Mouse (Mus musculus): ENCODE results near the gene Sco1. TPM values are rescaled to one million over a fixed set of nuclear protein-coding genes. Genes with fewer than 3 reads are reported as not detected.

Sco1 gene
- polyA plus RNA-seq, 1 experiment from 2014 or later, result 16.0 TPM

DNA sequence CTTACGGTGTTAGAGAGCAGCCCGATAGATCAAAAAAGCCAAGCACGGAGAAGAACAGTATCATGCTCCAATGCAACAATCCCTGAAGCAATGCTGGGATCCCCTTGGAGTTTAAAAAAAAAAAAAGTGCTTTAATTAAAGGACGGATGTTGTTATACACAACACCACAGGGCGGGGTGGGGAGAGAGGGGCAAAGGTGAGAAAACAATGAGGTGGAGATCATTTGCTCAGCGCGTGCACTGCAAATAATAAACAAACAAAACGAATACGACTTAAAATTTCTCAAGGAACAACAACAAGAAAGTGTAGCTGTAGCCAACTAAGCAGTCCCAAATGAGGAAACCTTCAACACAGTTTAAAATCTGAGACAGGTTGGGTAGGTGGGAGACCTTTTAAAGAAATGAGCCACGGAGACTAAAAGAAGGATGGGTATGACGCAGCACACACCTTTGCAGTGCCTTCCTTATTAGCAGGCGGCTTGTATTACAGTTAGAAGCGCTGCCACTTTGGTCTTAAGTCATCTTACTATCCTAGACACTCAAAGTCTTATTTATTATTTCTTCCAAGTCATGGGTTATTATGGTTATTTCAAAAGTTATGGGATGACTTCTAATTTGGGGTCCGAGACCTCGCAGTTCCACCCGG lies 672 bp upstream of the Sco1 start:
- WGBS, result 4% methylated on average over 16 of the region's 16 CpGs
- no peaks in the 10 kb centered on the region for H3K27me3 ChIP-seq (ENCODE audit: insufficient read depth, low read length)
- H3K27ac ChIP-seq, result peak overlapping the region; percentile 89
- H3K4me3 ChIP-seq (replicated peaks; ENCODE audit: low read depth, low read length), result peak overlapping the region; percentile 78
- TF ChIP-seq CTCF (IDR thresholded peaks at IDR 0.05; ENCODE audit: low read depth), result no peak
- DNase-seq (ENCODE audit: low spot score) (peak; percentile 51), ATAC-seq (replicated peaks; ENCODE audit: low FRiP score, low read depth) (0 out of 2 replicates have a peak, but pooled peaks have one; percentile 15)
- peak overlapping the region; percentile 77 for H3K4me2 ChIP-seq (ENCODE audit: low read length)
- peaks cover 18% of the 10 kb centered on the region; the same call in 1 of the 2 replicates for H3K36me3 ChIP-seq (ENCODE audit: insufficient read depth, low read length)
- no peaks in the 10 kb centered on the region for H3K9me3 ChIP-seq (replicated peaks; ENCODE audit: low read length)
- 0 out of 2 replicates have a peak, but pooled peaks cover 3% of the 10 kb centered on the region for H3K4me1 ChIP-seq (replicated peaks; ENCODE audit: insufficient read depth, low read length)
- H3K9ac ChIP-seq (ENCODE audit: low read depth, low read length), result peak overlapping the region; percentile 80

DNA sequence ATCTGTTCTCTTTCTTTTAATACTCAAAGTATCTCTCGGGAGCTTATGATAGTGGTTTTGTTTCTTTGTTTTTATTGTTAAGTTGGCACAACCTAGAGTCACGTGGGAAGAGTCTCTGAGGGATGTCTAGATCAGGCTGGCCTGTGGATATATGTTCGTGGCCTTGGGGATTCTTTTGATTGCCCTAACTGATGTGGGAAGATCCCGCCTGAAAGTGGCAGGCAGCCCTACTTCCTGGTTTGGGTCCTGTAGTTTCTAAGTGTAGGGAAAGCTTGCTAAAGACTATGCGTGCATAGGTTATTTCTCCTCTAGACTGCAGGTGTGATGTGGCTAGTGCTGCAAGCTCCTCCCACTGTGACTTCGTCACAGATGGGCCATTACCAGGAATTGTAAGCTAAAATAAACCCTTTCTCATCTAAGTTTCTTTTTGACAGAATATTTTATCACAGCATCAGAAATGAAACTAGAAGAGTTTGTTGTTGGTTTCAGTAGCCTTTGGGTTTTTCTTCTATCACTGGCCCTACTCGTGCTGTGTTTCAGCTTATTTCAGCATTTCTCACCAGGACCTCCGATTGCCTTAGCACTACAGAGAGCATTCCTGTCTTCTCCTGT lies 2.4 kb downstream of the Sco1 start:
- Histone ChIP-seq H3K36me3 (ENCODE audit: insufficient read depth, low read length) (peaks cover 34% of the 10 kb centered on the region), H3K9ac (ENCODE audit: low read depth, low read length) (no peak overlapping the region), H3K27me3 (ENCODE audit: insufficient read depth, low read length) (no peaks in the 10 kb centered on the region), H3K9me3 (replicated peaks; ENCODE audit: low read length) (no peaks in the 10 kb centered on the region), H3K27ac (no peak overlapping the region), H3K4me3 (replicated peaks; ENCODE audit: low read depth, low read length) (no peak overlapping the region), H3K4me2 (ENCODE audit: low read length) (no peak overlapping the region), H3K4me1 (replicated peaks; ENCODE audit: insufficient read depth, low read length) (0 out of 2 replicates have a peak, but pooled peaks cover 3% of the 10 kb centered on the region)
- WGBS, result 93% methylated on average over 8 of the region's 8 CpGs
- TF ChIP-seq CTCF (IDR thresholded peaks at IDR 0.05; ENCODE audit: low read depth), result no peak
- DNase-seq (ENCODE audit: low spot score), result no peak
- ATAC-seq (replicated peaks; ENCODE audit: low FRiP score, low read depth), result no peak

DNA sequence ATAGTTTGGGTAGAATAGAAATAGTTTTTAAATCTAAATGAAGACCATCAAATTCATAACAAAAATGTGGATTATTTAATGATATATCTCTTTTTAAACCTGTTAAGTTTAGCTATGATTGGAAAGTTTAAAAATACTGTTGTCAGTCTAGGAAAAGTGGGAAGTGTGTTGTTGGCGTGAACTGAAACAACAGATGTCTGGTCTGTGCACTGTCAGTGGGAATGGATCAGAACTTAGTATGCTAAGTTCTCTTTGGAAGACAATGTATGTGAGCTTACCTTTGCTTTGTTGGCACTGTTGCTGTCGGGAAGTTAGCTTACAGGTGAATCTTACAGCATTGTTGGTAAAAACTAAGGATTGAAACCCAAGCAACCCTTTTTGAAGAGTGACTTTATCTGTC lies 8.8 kb downstream of the Sco1 start:
- ATAC-seq (replicated peaks; ENCODE audit: low FRiP score, low read depth), result no peak
- Histone ChIP-seq H3K4me2 (ENCODE audit: low read length) (no peak overlapping the region), H3K27me3 (ENCODE audit: insufficient read depth, low read length) (no peaks in the 10 kb centered on the region), H3K27ac (no peak overlapping the region), H3K9ac (ENCODE audit: low read depth, low read length) (no peak overlapping the region), H3K9me3 (replicated peaks; ENCODE audit: low read length) (no peaks in the 10 kb centered on the region), H3K4me1 (replicated peaks; ENCODE audit: insufficient read depth, low read length) (no peaks in the 10 kb centered on the region), H3K36me3 (ENCODE audit: insufficient read depth, low read length) (peaks cover 48% of the 10 kb centered on the region), H3K4me3 (replicated peaks; ENCODE audit: low read depth, low read length) (no peak overlapping the region)
- DNase-seq (ENCODE audit: low spot score), result no peak
- TF ChIP-seq CTCF (IDR thresholded peaks at IDR 0.05; ENCODE audit: low read depth), result no peak
- WGBS, result 89% methylated on average over 2 of the region's 2 CpGs

DNA sequence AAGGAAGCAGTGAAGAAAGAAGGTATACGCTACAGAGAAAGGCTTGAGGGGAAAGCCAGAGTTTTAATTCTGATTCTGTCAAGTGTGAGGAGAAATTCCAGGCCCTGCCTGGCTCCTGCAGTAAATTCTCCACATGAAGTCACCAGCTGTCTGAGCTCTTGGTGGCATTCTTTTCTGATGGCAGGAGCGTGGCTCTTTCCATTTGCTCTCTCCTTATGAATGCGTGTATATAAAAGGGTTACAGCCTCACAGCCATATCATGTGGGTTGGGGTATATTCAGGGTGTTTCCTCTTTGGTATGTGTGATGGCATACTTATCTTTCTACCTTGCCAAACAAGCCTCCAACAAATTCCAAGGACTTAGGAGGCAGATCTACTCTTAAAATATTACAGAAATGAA lies 10.3 kb downstream of the Sco1 start:
- TF ChIP-seq CTCF (IDR thresholded peaks at IDR 0.05; ENCODE audit: low read depth), result no peak
- no peak overlapping the region for H3K27ac ChIP-seq
- no peak overlapping the region for H3K4me3 ChIP-seq (replicated peaks; ENCODE audit: low read depth, low read length)
- DNase-seq (ENCODE audit: low spot score) (no peak), ATAC-seq (replicated peaks; ENCODE audit: low FRiP score, low read depth) (no peak)
- H3K9ac ChIP-seq (ENCODE audit: low read depth, low read length), result no peak overlapping the region
- H3K36me3 ChIP-seq (ENCODE audit: insufficient read depth, low read length), result peaks cover 36% of the 10 kb centered on the region
- H3K4me1 ChIP-seq (replicated peaks; ENCODE audit: insufficient read depth, low read length), result no peaks in the 10 kb centered on the region
- no peak overlapping the region for H3K4me2 ChIP-seq (ENCODE audit: low read length)
- whole genome bisulfite sequencing, result 93% methylated on average over 3 of the region's 3 CpGs
- H3K9me3 ChIP-seq (replicated peaks; ENCODE audit: low read length), result no peaks in the 10 kb centered on the region
- H3K27me3 ChIP-seq (ENCODE audit: insufficient read depth, low read length), result no peaks in the 10 kb centered on the region

DNA sequence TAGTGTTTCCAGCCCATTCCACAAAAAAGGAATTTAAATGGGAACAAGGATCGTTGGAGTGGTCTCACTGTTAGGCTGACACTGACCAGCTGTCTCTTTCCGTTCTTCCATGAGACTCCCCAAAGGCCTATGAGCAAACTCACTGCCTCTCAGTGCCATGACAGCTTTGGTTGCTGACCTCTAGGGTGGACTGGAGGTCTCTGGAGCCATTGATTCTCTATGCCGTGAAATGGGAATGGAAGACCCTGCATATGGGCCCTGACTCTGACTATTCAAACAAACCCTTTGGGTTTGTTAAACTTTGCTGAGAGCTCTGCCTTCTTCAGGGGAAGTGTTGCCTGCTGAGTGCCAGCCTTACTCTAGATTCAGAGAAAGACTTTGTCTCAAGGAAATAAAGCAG lies 15.3 kb downstream of the Sco1 start:
- ATAC-seq (replicated peaks; ENCODE audit: low FRiP score, low read depth), result no peak
- H3K9ac ChIP-seq (ENCODE audit: low read depth, low read length), result no peak overlapping the region
- no peak overlapping the region for H3K4me3 ChIP-seq (replicated peaks; ENCODE audit: low read depth, low read length)
- no peak overlapping the region for H3K27ac ChIP-seq
- H3K4me2 ChIP-seq (ENCODE audit: low read length), result no peak overlapping the region
- 75% methylated on average over 3 of the region's 3 CpGs for WGBS
- DNase-seq (ENCODE audit: low spot score), result no peak
- no peaks in the 10 kb centered on the region for H3K4me1 ChIP-seq (replicated peaks; ENCODE audit: insufficient read depth, low read length)
- TF ChIP-seq CTCF (IDR thresholded peaks at IDR 0.05; ENCODE audit: low read depth), result no peak
- H3K9me3 ChIP-seq (replicated peaks; ENCODE audit: low read length), result no peaks in the 10 kb centered on the region
- H3K36me3 ChIP-seq (ENCODE audit: insufficient read depth, low read length), result peaks cover 12% of the 10 kb centered on the region
- no peaks in the 10 kb centered on the region for H3K27me3 ChIP-seq (ENCODE audit: insufficient read depth, low read length)

DNA sequence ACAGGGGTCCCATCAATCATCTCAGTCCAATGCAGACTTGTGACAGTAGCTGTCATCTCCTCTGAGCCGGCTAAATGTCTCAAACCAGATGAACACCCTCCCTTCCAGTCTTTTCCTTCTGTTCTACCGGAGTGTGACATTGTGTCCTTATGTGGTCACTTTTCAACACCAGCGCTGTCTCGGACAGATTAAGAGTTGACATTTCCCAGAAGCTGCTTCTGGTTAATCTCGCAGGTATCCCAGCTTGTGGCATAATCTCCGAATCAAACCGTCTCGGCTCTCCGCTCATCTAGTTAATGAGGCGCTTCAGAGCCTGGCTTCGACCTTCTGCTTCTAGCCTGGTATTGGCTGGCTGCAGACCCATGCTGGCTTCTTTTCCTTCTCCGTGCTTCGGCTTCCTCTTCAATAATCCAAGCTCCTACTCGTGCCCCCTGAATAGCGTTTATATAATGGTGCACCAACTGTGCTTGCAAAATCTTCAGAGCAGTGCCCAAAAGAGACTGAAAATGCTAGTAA lies 20.2 kb downstream of the Sco1 start:
- no peak overlapping the region for H3K4me2 ChIP-seq (ENCODE audit: low read length)
- WGBS, result 62% methylated on average over 15 of the region's 15 CpGs
- no peaks in the 10 kb centered on the region for H3K4me1 ChIP-seq (replicated peaks; ENCODE audit: insufficient read depth, low read length)
- no peak for TF ChIP-seq CTCF (IDR thresholded peaks at IDR 0.05; ENCODE audit: low read depth)
- ATAC-seq (replicated peaks; ENCODE audit: low FRiP score, low read depth) (no peak), DNase-seq (ENCODE audit: low spot score) (no peak)
- H3K4me3 ChIP-seq (replicated peaks; ENCODE audit: low read depth, low read length), result no peak overlapping the region
- H3K9me3 ChIP-seq (replicated peaks; ENCODE audit: low read length), result no peaks in the 10 kb centered on the region
- no peak overlapping the region for H3K9ac ChIP-seq (ENCODE audit: low read depth, low read length)
- no peak overlapping the region for H3K27ac ChIP-seq
- H3K27me3 ChIP-seq (ENCODE audit: insufficient read depth, low read length), result no peaks in the 10 kb centered on the region
- no peaks in the 10 kb centered on the region for H3K36me3 ChIP-seq (ENCODE audit: insufficient read depth, low read length)
